Mouse (Mus musculus): ENCODE measurements around the gene Msrb1. TPM values are rescaled to one million over a fixed set of nuclear protein-coding genes. Genes with fewer than 3 reads are reported as not detected.

Gene Msrb1
- 54.9 TPM for polyA plus RNA-seq (2015; fragmentation: Illumina TruSeq; extraction: RNeasy Lipid Tissue Mini Kit (QIAGEN cat#74804); ENCODE audit: low read depth, low replicate concordance)

DNA sequence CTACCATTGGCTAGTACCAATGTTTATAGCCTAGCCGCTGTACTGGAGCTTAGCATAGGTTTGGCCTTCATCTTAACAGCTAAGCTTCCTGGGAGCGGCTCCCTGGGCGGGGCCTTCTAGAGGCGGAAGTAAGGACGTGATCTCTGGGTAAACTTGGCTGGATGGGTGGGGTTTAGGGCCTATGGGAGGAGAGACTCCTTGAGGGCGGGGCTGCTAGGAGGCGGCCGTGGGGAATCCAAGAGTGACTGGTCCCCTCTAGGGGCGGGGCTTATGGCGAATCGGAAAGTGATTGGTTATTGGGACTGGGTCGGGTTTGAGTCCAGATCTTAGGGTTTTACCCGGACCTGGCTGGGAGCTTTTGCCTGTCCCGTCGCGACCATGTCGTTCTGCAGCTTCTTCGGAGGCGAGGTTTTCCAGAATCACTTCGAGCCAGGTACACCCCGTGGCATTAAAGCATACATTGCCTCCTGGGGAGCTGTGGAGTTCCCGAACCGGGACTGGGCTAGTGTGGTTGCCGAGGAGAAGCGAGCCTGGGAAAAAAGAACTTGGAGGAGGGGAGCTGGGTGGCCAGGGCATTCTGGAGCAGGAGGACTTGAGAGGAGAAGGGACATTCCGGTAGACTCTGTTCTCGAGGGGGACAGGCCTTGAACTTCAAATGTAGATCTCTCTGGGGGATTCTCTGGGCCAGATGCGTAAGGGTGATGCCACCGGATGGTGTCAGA, at the start of gene Msrb1:
Gene Msrb1 (plus strand): TSS at position 313 of the 722 bp plus-strand sequence.

GRCm38 (mm10) chr17:24689251-24690081, 47.0 kb upstream of the Msrb1 start, which contains the start of gene Syngr3:
Gene Syngr3 (minus strand): TSS chr17:24689955.

GRCm38 (mm10) chr17:24696011-24696697, 40.3 kb upstream of the Msrb1 start, which contains the start of the genes Gfer and Noxo1:
Gene Gfer (minus strand): TSS chr17:24696156.
Gene Noxo1 (plus strand): TSS chr17:24696234.

GRCm38 (mm10) chr17:24706982-24707800, 29.3 kb upstream of the Msrb1 start, which contains the start of gene Tbl3:
Gene Tbl3 (minus strand): TSS chr17:24707660.

GRCm38 (mm10) chr17:24717943-24718342, 18.5 kb upstream of the Msrb1 start, which contains the start of the genes Rnf151 and Rps2:
Gene Rnf151 (minus strand): TSS chr17:24718063.
Gene Rps2 (plus strand): TSS chr17:24718116.

GRCm38 (mm10) chr17:24724184-24724583, 12.3 kb upstream of the Msrb1 start, which contains the start of gene Ndufb10:
Gene Ndufb10 (minus strand): TSS chr17:24724478.

DNA sequence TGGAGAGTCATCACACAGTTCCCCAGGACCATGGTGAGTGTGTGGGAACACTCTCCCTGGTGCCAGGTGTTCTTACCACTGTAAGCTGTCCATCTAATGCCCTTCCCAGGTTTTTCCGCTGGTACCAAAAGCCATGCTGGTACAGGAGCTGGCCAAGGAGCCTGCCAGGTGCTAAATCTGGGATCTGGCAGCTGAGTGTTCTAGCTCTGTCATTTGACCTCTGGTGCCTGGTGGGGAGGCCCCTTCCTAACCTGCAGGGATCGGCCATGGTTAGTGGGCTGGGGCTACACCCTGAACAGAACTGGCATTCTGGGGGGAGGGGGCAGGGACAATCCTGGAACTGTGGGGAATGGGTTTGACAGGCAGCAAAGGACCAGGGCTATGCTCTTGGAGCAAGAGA, 8.8 kb upstream of the Msrb1 start, which contains the start of gene Rpl3l:
Gene Rpl3l (plus strand): TSS at position 203 of the 400 bp plus-strand sequence.

DNA sequence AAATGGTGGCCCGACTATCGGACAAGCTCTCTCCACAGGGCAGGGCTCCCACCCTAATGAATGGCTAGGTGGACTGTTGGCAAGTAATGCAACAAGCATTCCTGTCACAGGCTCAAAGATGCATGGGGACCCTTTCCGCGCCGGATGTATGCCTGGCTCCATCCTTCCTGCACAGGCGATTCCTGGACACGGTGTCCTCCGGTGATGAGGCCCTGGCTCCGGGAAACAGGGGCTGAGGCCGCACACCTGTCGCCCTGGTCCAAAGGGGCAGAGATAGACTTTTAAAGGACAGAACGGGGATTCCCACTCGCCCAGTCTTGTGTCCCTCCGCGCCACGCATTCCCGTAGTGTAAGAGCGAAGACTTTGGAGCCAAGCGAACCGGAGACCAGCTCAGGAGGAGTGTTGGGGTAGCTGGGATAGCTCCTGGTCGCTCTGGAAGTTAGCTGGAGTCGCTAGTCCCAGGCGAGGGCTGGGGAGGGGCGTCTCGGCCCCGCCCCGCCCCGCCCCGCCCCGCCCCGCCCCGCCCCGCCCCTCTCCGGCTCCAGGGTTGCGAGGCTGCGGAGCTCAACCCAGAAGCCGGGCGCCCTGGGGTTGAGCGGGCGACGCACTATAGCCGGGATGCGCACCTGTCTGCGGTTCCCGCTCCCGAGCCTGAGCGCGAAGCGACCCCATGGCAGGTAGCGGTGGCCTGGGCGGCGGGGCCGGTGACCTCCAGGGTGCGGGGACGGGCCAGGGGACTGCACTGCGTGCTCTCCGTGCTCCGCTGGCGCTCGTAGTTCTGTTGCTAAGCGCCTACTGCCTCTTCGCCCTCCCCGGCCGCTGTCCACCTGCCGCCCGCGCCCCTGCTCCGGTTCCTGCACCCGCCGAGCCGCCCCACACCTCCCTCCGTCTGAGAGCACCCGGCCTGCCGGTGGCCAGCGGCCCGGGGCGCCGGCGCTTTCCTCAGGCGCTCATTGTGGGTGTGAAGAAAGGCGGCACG, 16.3 kb downstream of the Msrb1 start, which contains the start of gene Hs3st6:
Gene Hs3st6 (plus strand): TSS at position 574 of the 980 bp plus-strand sequence.

Other genes with a start within 250 kb of the Msrb1 start
- gene Caskin1, start 248.0 kb upstream of the Msrb1 start, polyA plus RNA-seq (2015; fragmentation: Illumina TruSeq; extraction: RNeasy Lipid Tissue Mini Kit (QIAGEN cat#74804); ENCODE audit: low read depth, low replicate concordance): 78.2 TPM
- 80.2 TPM for gene Traf7, start 208.7 kb upstream of the Msrb1 start, polyA plus RNA-seq (2015; fragmentation: Illumina TruSeq; extraction: RNeasy Lipid Tissue Mini Kit (QIAGEN cat#74804); ENCODE audit: low read depth, low replicate concordance)
- gene Rab26, start 202.4 kb upstream of the Msrb1 start, polyA plus RNA-seq (2015; fragmentation: Illumina TruSeq; extraction: RNeasy Lipid Tissue Mini Kit (QIAGEN cat#74804); ENCODE audit: low read depth, low replicate concordance): 59.9 TPM
- gene Pkd1, start 186.8 kb upstream of the Msrb1 start, polyA plus RNA-seq (2015; fragmentation: Illumina TruSeq; extraction: RNeasy Lipid Tissue Mini Kit (QIAGEN cat#74804); ENCODE audit: low read depth, low replicate concordance): 45.2 TPM
- 97.7 TPM for gene Tsc2, start 104.0 kb upstream of the Msrb1 start, polyA plus RNA-seq (2015; fragmentation: Illumina TruSeq; extraction: RNeasy Lipid Tissue Mini Kit (QIAGEN cat#74804); ENCODE audit: low read depth, low replicate concordance)
- gene Nthl1, start 104.0 kb upstream of the Msrb1 start, polyA plus RNA-seq (2015; fragmentation: Illumina TruSeq; extraction: RNeasy Lipid Tissue Mini Kit (QIAGEN cat#74804); ENCODE audit: low read depth, low replicate concordance): 9.6 TPM
- gene Slc9a3r2, start 86.3 kb upstream of the Msrb1 start, polyA plus RNA-seq (2015; fragmentation: Illumina TruSeq; extraction: RNeasy Lipid Tissue Mini Kit (QIAGEN cat#74804); ENCODE audit: low read depth, low replicate concordance): 49.3 TPM
- not detected for gene Npw, start 78.2 kb upstream of the Msrb1 start, polyA plus RNA-seq (2015; fragmentation: Illumina TruSeq; extraction: RNeasy Lipid Tissue Mini Kit (QIAGEN cat#74804); ENCODE audit: low read depth, low replicate concordance)
- gene Zfp598, start 67.0 kb upstream of the Msrb1 start, polyA plus RNA-seq (2015; fragmentation: Illumina TruSeq; extraction: RNeasy Lipid Tissue Mini Kit (QIAGEN cat#74804); ENCODE audit: low read depth, low replicate concordance): 31.2 TPM
- 193 TPM for gene Syngr3, start 46.7 kb upstream of the Msrb1 start, polyA plus RNA-seq (2015; fragmentation: Illumina TruSeq; extraction: RNeasy Lipid Tissue Mini Kit (QIAGEN cat#74804); ENCODE audit: low read depth, low replicate concordance)
- 22.1 TPM for gene Gfer, start 40.5 kb upstream of the Msrb1 start, polyA plus RNA-seq (2015; fragmentation: Illumina TruSeq; extraction: RNeasy Lipid Tissue Mini Kit (QIAGEN cat#74804); ENCODE audit: low read depth, low replicate concordance)
- gene Noxo1, start 40.4 kb upstream of the Msrb1 start, polyA plus RNA-seq (2015; fragmentation: Illumina TruSeq; extraction: RNeasy Lipid Tissue Mini Kit (QIAGEN cat#74804); ENCODE audit: low read depth, low replicate concordance): 3.3 TPM
- gene Tbl3, start 29.0 kb upstream of the Msrb1 start, polyA plus RNA-seq (2015; fragmentation: Illumina TruSeq; extraction: RNeasy Lipid Tissue Mini Kit (QIAGEN cat#74804); ENCODE audit: low read depth, low replicate concordance): 28.6 TPM
- not detected for gene Rnf151, start 18.6 kb upstream of the Msrb1 start, polyA plus RNA-seq (2015; fragmentation: Illumina TruSeq; extraction: RNeasy Lipid Tissue Mini Kit (QIAGEN cat#74804); ENCODE audit: low read depth, low replicate concordance)
- 796 TPM for gene Rps2, start 18.5 kb upstream of the Msrb1 start, polyA plus RNA-seq (2015; fragmentation: Illumina TruSeq; extraction: RNeasy Lipid Tissue Mini Kit (QIAGEN cat#74804); ENCODE audit: low read depth, low replicate concordance)
- gene Ndufb10, start 12.2 kb upstream of the Msrb1 start, polyA plus RNA-seq (2015; fragmentation: Illumina TruSeq; extraction: RNeasy Lipid Tissue Mini Kit (QIAGEN cat#74804); ENCODE audit: low read depth, low replicate concordance): 517 TPM
- 1.1 TPM for gene Rpl3l, start 8.8 kb upstream of the Msrb1 start, polyA plus RNA-seq (2015; fragmentation: Illumina TruSeq; extraction: RNeasy Lipid Tissue Mini Kit (QIAGEN cat#74804); ENCODE audit: low read depth, low replicate concordance)
- gene Hs3st6, start 16.3 kb downstream of the Msrb1 start, polyA plus RNA-seq (2015; fragmentation: Illumina TruSeq; extraction: RNeasy Lipid Tissue Mini Kit (QIAGEN cat#74804); ENCODE audit: low read depth, low replicate concordance): not detected
- not detected for gene Meiob, start 67.6 kb downstream of the Msrb1 start, polyA plus RNA-seq (2015; fragmentation: Illumina TruSeq; extraction: RNeasy Lipid Tissue Mini Kit (QIAGEN cat#74804); ENCODE audit: low read depth, low replicate concordance)
- 182 TPM for gene Hagh, start 103.5 kb downstream of the Msrb1 start, polyA plus RNA-seq (2015; fragmentation: Illumina TruSeq; extraction: RNeasy Lipid Tissue Mini Kit (QIAGEN cat#74804); ENCODE audit: low read depth, low replicate concordance)
- gene Fahd1, start 113.7 kb downstream of the Msrb1 start, polyA plus RNA-seq (2015; fragmentation: Illumina TruSeq; extraction: RNeasy Lipid Tissue Mini Kit (QIAGEN cat#74804); ENCODE audit: low read depth, low replicate concordance): 30.6 TPM
- gene Igfals, start 129.4 kb downstream of the Msrb1 start, polyA plus RNA-seq (2015; fragmentation: Illumina TruSeq; extraction: RNeasy Lipid Tissue Mini Kit (QIAGEN cat#74804); ENCODE audit: low read depth, low replicate concordance): not detected
- gene Nubp2, start 149.7 kb downstream of the Msrb1 start, polyA plus RNA-seq (2015; fragmentation: Illumina TruSeq; extraction: RNeasy Lipid Tissue Mini Kit (QIAGEN cat#74804); ENCODE audit: low read depth, low replicate concordance): 42.4 TPM
- gene Spsb3, start 150.0 kb downstream of the Msrb1 start, polyA plus RNA-seq (2015; fragmentation: Illumina TruSeq; extraction: RNeasy Lipid Tissue Mini Kit (QIAGEN cat#74804); ENCODE audit: low read depth, low replicate concordance): 74.8 TPM
- 29.7 TPM for gene Eme2, start 158.4 kb downstream of the Msrb1 start, polyA plus RNA-seq (2015; fragmentation: Illumina TruSeq; extraction: RNeasy Lipid Tissue Mini Kit (QIAGEN cat#74804); ENCODE audit: low read depth, low replicate concordance)
- gene Mrps34, start 158.5 kb downstream of the Msrb1 start, polyA plus RNA-seq (2015; fragmentation: Illumina TruSeq; extraction: RNeasy Lipid Tissue Mini Kit (QIAGEN cat#74804); ENCODE audit: low read depth, low replicate concordance): 84.8 TPM
- 78.4 TPM for gene Nme3, start 159.9 kb downstream of the Msrb1 start, polyA plus RNA-seq (2015; fragmentation: Illumina TruSeq; extraction: RNeasy Lipid Tissue Mini Kit (QIAGEN cat#74804); ENCODE audit: low read depth, low replicate concordance)
- 214 TPM for gene Mapk8ip3, start 200.3 kb downstream of the Msrb1 start, polyA plus RNA-seq (2015; fragmentation: Illumina TruSeq; extraction: RNeasy Lipid Tissue Mini Kit (QIAGEN cat#74804); ENCODE audit: low read depth, low replicate concordance)
- 7.4 TPM for gene Jpt2, start 224.0 kb downstream of the Msrb1 start, polyA plus RNA-seq (2015; fragmentation: Illumina TruSeq; extraction: RNeasy Lipid Tissue Mini Kit (QIAGEN cat#74804); ENCODE audit: low read depth, low replicate concordance)

Measured in brain, adult 10 weeks (tissue).